Mouse (Mus musculus): ENCODE data around the gene Olfr1042. TPM values are rescaled to one million over a fixed set of nuclear protein-coding genes. Genes with fewer than 3 reads are reported as not detected.

Olfr1042 gene
- polyA plus RNA-seq, 1 experiment from 2014 or later: not detected

Other genes starting within 250 kb of the Olfr1042 start
- gene Olfr1025-ps1, start 246.6 kb downstream of the Olfr1042 start, polyA plus RNA-seq (2016; fragmentation: Nextera tagmentation; extraction: Ambion mirVana): not detected in 2 replicates
- gene Olfr1026, start 240.3 kb downstream of the Olfr1042 start, polyA plus RNA-seq (2016; fragmentation: Nextera tagmentation; extraction: Ambion mirVana): not detected in 2 replicates
- gene Olfr1028, start 211.4 kb downstream of the Olfr1042 start, polyA plus RNA-seq (2016; fragmentation: Nextera tagmentation; extraction: Ambion mirVana): not detected in 2 replicates
- gene Olfr1029, start 187.9 kb downstream of the Olfr1042 start, polyA plus RNA-seq (2016; fragmentation: Nextera tagmentation; extraction: Ambion mirVana): not detected in 2 replicates
- gene Olfr1030, start 182.6 kb downstream of the Olfr1042 start, polyA plus RNA-seq (2016; fragmentation: Nextera tagmentation; extraction: Ambion mirVana): not detected in 2 replicates
- gene Olfr1031, start 171.5 kb downstream of the Olfr1042 start, polyA plus RNA-seq (2016; fragmentation: Nextera tagmentation; extraction: Ambion mirVana): not detected in 2 replicates
- not detected in 2 replicates for gene Olfr1032, start 156.3 kb downstream of the Olfr1042 start, polyA plus RNA-seq (2016; fragmentation: Nextera tagmentation; extraction: Ambion mirVana)
- 0.78 TPM in 1 of 2 replicates, not detected in the other for gene Olfr1033, start 141.2 kb downstream of the Olfr1042 start, polyA plus RNA-seq (2016; fragmentation: Nextera tagmentation; extraction: Ambion mirVana)
- gene Olfr1034, start 116.0 kb downstream of the Olfr1042 start, polyA plus RNA-seq (2016; fragmentation: Nextera tagmentation; extraction: Ambion mirVana): not detected in 2 replicates
- not detected in 2 replicates for gene Olfr1036, start 87.8 kb downstream of the Olfr1042 start, polyA plus RNA-seq (2016; fragmentation: Nextera tagmentation; extraction: Ambion mirVana)
- gene Olfr1037, start 74.5 kb downstream of the Olfr1042 start, polyA plus RNA-seq (2016; fragmentation: Nextera tagmentation; extraction: Ambion mirVana): not detected in 2 replicates
- not detected in 2 replicates for gene Olfr1039, start 25.9 kb downstream of the Olfr1042 start, polyA plus RNA-seq (2016; fragmentation: Nextera tagmentation; extraction: Ambion mirVana)
- gene Olfr1040, start 15.1 kb downstream of the Olfr1042 start, polyA plus RNA-seq (2016; fragmentation: Nextera tagmentation; extraction: Ambion mirVana): not detected in 2 replicates
- not detected in 2 replicates for gene Olfr1043, start 5.7 kb upstream of the Olfr1042 start, polyA plus RNA-seq (2016; fragmentation: Nextera tagmentation; extraction: Ambion mirVana)
- not detected in 2 replicates for gene Olfr1044, start 16.0 kb upstream of the Olfr1042 start, polyA plus RNA-seq (2016; fragmentation: Nextera tagmentation; extraction: Ambion mirVana)
- gene Olfr52, start 23.8 kb upstream of the Olfr1042 start, polyA plus RNA-seq (2016; fragmentation: Nextera tagmentation; extraction: Ambion mirVana): not detected in 2 replicates
- not detected in 2 replicates for gene Olfr1045, start 41.2 kb upstream of the Olfr1042 start, polyA plus RNA-seq (2016; fragmentation: Nextera tagmentation; extraction: Ambion mirVana)
- gene Olfr1046, start 57.5 kb upstream of the Olfr1042 start, polyA plus RNA-seq (2016; fragmentation: Nextera tagmentation; extraction: Ambion mirVana): not detected in 2 replicates
- gene Olfr1047, start 69.6 kb upstream of the Olfr1042 start, polyA plus RNA-seq (2016; fragmentation: Nextera tagmentation; extraction: Ambion mirVana): not detected in 2 replicates
- gene Olfr1048, start 78.5 kb upstream of the Olfr1042 start, polyA plus RNA-seq (2016; fragmentation: Nextera tagmentation; extraction: Ambion mirVana): not detected in 2 replicates
- gene Olfr1049, start 96.5 kb upstream of the Olfr1042 start, polyA plus RNA-seq (2016; fragmentation: Nextera tagmentation; extraction: Ambion mirVana): not detected in 2 replicates
- gene Olfr1051, start 117.2 kb upstream of the Olfr1042 start, polyA plus RNA-seq (2016; fragmentation: Nextera tagmentation; extraction: Ambion mirVana): not detected in 2 replicates
- gene Olfr1052, start 130.6 kb upstream of the Olfr1042 start, polyA plus RNA-seq (2016; fragmentation: Nextera tagmentation; extraction: Ambion mirVana): not detected in 2 replicates
- not detected in 2 replicates for gene Olfr1053, start 153.4 kb upstream of the Olfr1042 start, polyA plus RNA-seq (2016; fragmentation: Nextera tagmentation; extraction: Ambion mirVana)
- gene Olfr1054, start 173.6 kb upstream of the Olfr1042 start, polyA plus RNA-seq (2016; fragmentation: Nextera tagmentation; extraction: Ambion mirVana): not detected in 2 replicates
- not detected in 2 replicates for gene Olfr1055, start 188.4 kb upstream of the Olfr1042 start, polyA plus RNA-seq (2016; fragmentation: Nextera tagmentation; extraction: Ambion mirVana)
- gene Olfr1056, start 200.6 kb upstream of the Olfr1042 start, polyA plus RNA-seq (2016; fragmentation: Nextera tagmentation; extraction: Ambion mirVana): not detected in 2 replicates
- not detected in 2 replicates for gene Olfr1057, start 216.6 kb upstream of the Olfr1042 start, polyA plus RNA-seq (2016; fragmentation: Nextera tagmentation; extraction: Ambion mirVana)
- gene Olfr1058, start 226.7 kb upstream of the Olfr1042 start, polyA plus RNA-seq (2016; fragmentation: Nextera tagmentation; extraction: Ambion mirVana): not detected in 2 replicates

All from embryonic facial prominence, embryonic 12.5 days (tissue).